Mouse (Mus musculus): ENCODE results near the gene Sox5. TPM values are rescaled to one million over a fixed set of nuclear protein-coding genes. Genes with fewer than 3 reads are reported as not detected.

The Sox5 gene
- total and polyA plus RNA-seq, 3 experiments = 1.7 to 3.4 (median 2.4) TPM

DNA sequence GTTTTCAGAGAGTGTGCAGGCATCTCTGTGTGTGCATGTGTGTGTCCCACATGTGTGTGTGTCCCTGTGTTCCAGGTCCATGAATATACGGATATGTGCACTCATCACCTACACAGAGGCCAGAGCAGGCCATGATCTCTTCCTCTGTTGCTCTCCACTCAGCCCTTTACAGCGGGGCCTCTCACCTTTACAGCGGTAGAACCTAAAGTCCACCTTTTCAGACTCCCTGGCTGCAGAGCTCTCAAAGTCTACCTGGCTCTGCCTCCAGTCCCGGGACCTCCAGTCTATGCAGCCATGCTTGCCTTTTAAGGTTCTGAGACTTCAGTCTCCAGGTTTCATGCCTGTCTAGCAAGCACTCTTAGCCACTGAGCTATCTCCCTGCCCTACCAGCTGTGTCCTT is 26.5 kb downstream of the Sox5 start:
- WGBS = 91% methylated on average over 4 of the region's 4 CpGs
- Histone ChIP-seq H3K4me1 (ENCODE audit: control insufficient read depth, insufficient read depth, low read length) (no peaks in the 10 kb centered on the region; the same call in 1 of the 2 replicates), H3K27ac (no peak overlapping the region)

GRCm38 (mm10) chr6:144754366-144754765 is 27.4 kb downstream of the Sox5 start:
- Histone ChIP-seq H3K27ac (no peak overlapping the region; the same call in 1 of the 2 replicates), H3K4me1 (ENCODE audit: control insufficient read depth, insufficient read depth, low read length) (no peaks in the 10 kb centered on the region; the same call in 1 of the 2 replicates), H3K9ac (ENCODE audit: low read depth, low read length) (no peak overlapping the region), H3K36me3 (ENCODE audit: control insufficient read depth, insufficient read depth, low read length) (no peaks in the 10 kb centered on the region), H3K4me3 (no peak overlapping the region), H3K79me2 (replicated peaks; ENCODE audit: control insufficient read depth, insufficient read depth, low read length) (no peaks in the 10 kb centered on the region), H3K27me3 (ENCODE audit: control insufficient read depth, insufficient read depth, low read length) (no peaks in the 10 kb centered on the region)
- intact Hi-C loops (cut with DNase I) = loop anchor here (2.0 to 5.0 kb wide), 2 partner anchors 26 to 42 kb away; partner anchors contain the start of gene Sox5
- no peak for TF ChIP-seq CTCF (IDR thresholded peaks at IDR 0.05)
- no peak for TF ChIP-seq EP300 (IDR thresholded peaks at IDR 0.05; ENCODE audit: insufficient read depth, low read depth, low read length)
- no peak for TF ChIP-seq POLR2A (IDR thresholded peaks at IDR 0.05; ENCODE audit: insufficient read depth, low read depth, low read length)
- DNase-seq = no peak

More for the DNA sequence above, 26.5 kb downstream of the Sox5 start:
- no peak for TF ChIP-seq CTCF (IDR thresholded peaks at IDR 0.05)
- no peak for TF ChIP-seq EP300 (IDR thresholded peaks at IDR 0.05; ENCODE audit: insufficient read depth, low read depth, low read length)
- no peak for TF ChIP-seq POLR2A (IDR thresholded peaks at IDR 0.05; ENCODE audit: insufficient read depth, low read depth, low read length)
- Histone ChIP-seq H3K9ac (ENCODE audit: low read depth, low read length) (no peak overlapping the region), H3K79me2 (replicated peaks; ENCODE audit: control insufficient read depth, insufficient read depth, low read length) (no peaks in the 10 kb centered on the region), H3K27me3 (ENCODE audit: control insufficient read depth, insufficient read depth, low read length) (no peaks in the 10 kb centered on the region), H3K4me3 (no peak overlapping the region), H3K36me3 (ENCODE audit: control insufficient read depth, insufficient read depth, low read length) (no peaks in the 10 kb centered on the region)
- DNase-seq = no peak
- intact Hi-C loops (cut with DNase I) = loop anchor here (2.0 kb wide), 1 partner anchor 25 kb away; the partner anchor contains the start of gene Sox5

GRCm38 (mm10) chr6:144753963-144754296 is 27.8 kb downstream of the Sox5 start:
- H3K4me3 ChIP-seq = no peak overlapping the region
- no peaks in the 10 kb centered on the region for H3K27me3 ChIP-seq (ENCODE audit: control insufficient read depth, insufficient read depth, low read length)
- H3K9ac ChIP-seq (ENCODE audit: low read depth, low read length) = no peak overlapping the region
- TF ChIP-seq POLR2A (IDR thresholded peaks at IDR 0.05; ENCODE audit: insufficient read depth, low read depth, low read length) (no peak), CTCF (IDR thresholded peaks at IDR 0.05) (no peak), EP300 (IDR thresholded peaks at IDR 0.05; ENCODE audit: insufficient read depth, low read depth, low read length) (0 out of 2 replicates have a peak, but pooled peaks have one; percentile 30)
- intact Hi-C loops (cut with DNase I) = loop anchor here (2.0 to 5.0 kb wide), 2 partner anchors 27 to 42 kb away; partner anchors contain the start of gene Sox5
- DNase-seq = peak in 1 of 2 experiments; percentile 26
- H3K36me3 ChIP-seq (ENCODE audit: control insufficient read depth, insufficient read depth, low read length) = no peaks in the 10 kb centered on the region
- whole genome bisulfite sequencing = 49% methylated on average over 3 of the region's 3 CpGs
- H3K4me1 ChIP-seq (ENCODE audit: control insufficient read depth, insufficient read depth, low read length) = no peaks in the 10 kb centered on the region; the same call in 1 of the 2 replicates
- H3K27ac ChIP-seq = peak overlapping the region; percentile 41
- H3K79me2 ChIP-seq (replicated peaks; ENCODE audit: control insufficient read depth, insufficient read depth, low read length) = no peaks in the 10 kb centered on the region

- WGBS = 60% methylated on average over 13 of the region's 13 CpGs
- no peaks in the 10 kb centered on the region; the same call in 1 of the 2 replicates for H3K4me1 ChIP-seq (ENCODE audit: control insufficient read depth, insufficient read depth, low read length)
- no peak overlapping the region for H3K9ac ChIP-seq (ENCODE audit: low read depth, low read length)
- intact Hi-C loops (cut with DNase I) = loop anchor here (5.0 kb wide), 1 partner anchor 41 kb away; no protein-coding TSS in a partner anchor
- no peak overlapping the region for H3K4me3 ChIP-seq
- no peak for DNase-seq
- H3K79me2 ChIP-seq (replicated peaks; ENCODE audit: control insufficient read depth, insufficient read depth, low read length) = no peaks in the 10 kb centered on the region
- TF ChIP-seq POLR2A (IDR thresholded peaks at IDR 0.05; ENCODE audit: insufficient read depth, low read depth, low read length) (no peak), EP300 (IDR thresholded peaks at IDR 0.05; ENCODE audit: insufficient read depth, low read depth, low read length) (no peak), CTCF (IDR thresholded peaks at IDR 0.05) (no peak)
- peak overlapping the region; percentile 41 for H3K27ac ChIP-seq
- no peaks in the 10 kb centered on the region for H3K27me3 ChIP-seq (ENCODE audit: control insufficient read depth, insufficient read depth, low read length)
- no peaks in the 10 kb centered on the region for H3K36me3 ChIP-seq (ENCODE audit: control insufficient read depth, insufficient read depth, low read length)
Observed at GRCm38 (mm10) chr6:144753225-144753962, 28.4 kb downstream of the Sox5 start.

GRCm38 (mm10) chr6:144751581-144751980 is 30.2 kb downstream of the Sox5 start:
- Histone ChIP-seq H3K36me3 (ENCODE audit: control insufficient read depth, insufficient read depth, low read length) (no peaks in the 10 kb centered on the region), H3K27me3 (ENCODE audit: control insufficient read depth, insufficient read depth, low read length) (no peaks in the 10 kb centered on the region), H3K79me2 (replicated peaks; ENCODE audit: control insufficient read depth, insufficient read depth, low read length) (no peaks in the 10 kb centered on the region), H3K4me3 (no peak overlapping the region), H3K9ac (ENCODE audit: low read depth, low read length) (no peak overlapping the region), H3K4me1 (ENCODE audit: control insufficient read depth, insufficient read depth, low read length) (no peaks in the 10 kb centered on the region; the same call in 1 of the 2 replicates), H3K27ac (no peak overlapping the region)
- no peak for TF ChIP-seq CTCF (IDR thresholded peaks at IDR 0.05)
- TF ChIP-seq EP300 (IDR thresholded peaks at IDR 0.05; ENCODE audit: insufficient read depth, low read depth, low read length) = no peak
- no peak for TF ChIP-seq POLR2A (IDR thresholded peaks at IDR 0.05; ENCODE audit: insufficient read depth, low read depth, low read length)
- DNase-seq = no peak
- 96% methylated on average over 4 of the region's 4 CpGs for WGBS
- intact Hi-C loops (cut with DNase I) = loop anchor here (5.0 kb wide), 1 partner anchor 39 kb away; no protein-coding TSS in a partner anchor

- no peaks in the 10 kb centered on the region for H3K27me3 ChIP-seq (ENCODE audit: control insufficient read depth, insufficient read depth, low read length)
- H3K9ac ChIP-seq (ENCODE audit: low read depth, low read length) = no peak overlapping the region
- H3K79me2 ChIP-seq (replicated peaks; ENCODE audit: control insufficient read depth, insufficient read depth, low read length) = no peaks in the 10 kb centered on the region
- H3K36me3 ChIP-seq (ENCODE audit: control insufficient read depth, insufficient read depth, low read length) = no peaks in the 10 kb centered on the region
- H3K4me3 ChIP-seq = no peak overlapping the region
- TF ChIP-seq CTCF (IDR thresholded peaks at IDR 0.05) (no peak), EP300 (IDR thresholded peaks at IDR 0.05; ENCODE audit: insufficient read depth, low read depth, low read length) (no peak), POLR2A (IDR thresholded peaks at IDR 0.05; ENCODE audit: insufficient read depth, low read depth, low read length) (no peak)
- H3K27ac ChIP-seq = no peak overlapping the region
- intact Hi-C loops (cut with DNase I) = loop anchor here (5.0 kb wide), 1 partner anchor 38 kb away; no protein-coding TSS in a partner anchor
- H3K4me1 ChIP-seq (ENCODE audit: control insufficient read depth, insufficient read depth, low read length) = no peaks in the 10 kb centered on the region; the same call in 1 of the 2 replicates
- no peak for DNase-seq
- 62% methylated on average over 7 of the region's 7 CpGs for WGBS
Observed at GRCm38 (mm10) chr6:144750197-144750596, 31.6 kb downstream of the Sox5 start.

Data from heart, adult 2 months (tissue).